Mouse (Mus musculus) frontal cortex, adult 2 months (tissue): ENCODE results near the gene Ttll7. TPM values are rescaled to one million over a fixed set of nuclear protein-coding genes. Genes with fewer than 3 reads are reported as not detected.

Experiments used
- DNase-seq, 2 experiments: peaks; one replicate each; pipeline ENCODE4 v3.0.0; 2022; ENCODE audit warnings: low spot score in 1 of 2; ENCODE audit errors: extremely low spot score in 1 of 2
- polyA plus RNA-seq: library from polyadenylated mRNA; depleted of rRNA; stranded (reverse); fragments of >200 nt; gene quantifications from 2 replicates; pipeline ENCODE4 v1.2.3, GENCODE M21; 2012; rRNA removed

Gene Ttll7
- polyA plus RNA-seq, 1 experiment: 65.3 TPM

DNA sequence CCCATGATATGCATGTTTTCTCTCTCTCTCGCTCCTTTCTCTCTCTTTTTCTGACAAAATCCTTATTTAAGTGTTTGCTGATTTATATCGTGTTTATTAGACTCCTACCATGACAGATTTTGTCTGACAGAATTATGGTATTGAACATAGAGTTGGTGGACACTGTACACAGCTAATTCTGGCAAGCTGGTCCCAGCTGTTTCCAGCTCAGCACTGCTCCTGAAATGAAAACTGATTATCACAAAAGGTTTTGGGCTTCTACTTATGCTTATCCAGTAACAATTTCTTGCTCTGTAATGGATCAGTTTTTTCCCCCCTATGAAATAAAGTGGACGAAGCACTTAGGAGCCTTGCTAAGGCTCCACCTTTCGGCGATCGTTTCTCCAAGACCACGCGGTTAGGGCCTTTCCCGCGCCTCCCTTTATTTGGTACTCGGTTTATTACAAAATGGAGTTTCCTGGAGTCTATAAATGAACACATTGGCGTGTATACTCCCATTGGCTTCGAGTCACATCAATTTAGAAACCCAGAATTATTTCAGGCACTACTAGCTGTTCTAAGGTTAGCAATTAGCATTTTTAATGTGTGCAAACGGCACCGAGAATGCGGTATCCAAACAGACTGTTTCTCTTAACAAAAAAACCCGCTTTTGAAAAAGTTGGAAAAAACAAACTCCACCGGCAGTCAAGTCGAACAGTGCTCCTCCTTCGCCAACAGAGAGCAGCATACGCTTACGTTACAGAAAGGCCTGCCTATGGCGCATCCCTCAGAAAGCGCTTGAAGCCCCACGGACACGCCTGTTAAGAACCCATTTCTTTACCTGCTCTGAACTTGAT is 141.9 kb downstream of the Ttll7 start:
- DNase-seq: peak; percentile 13 to 70

DNA sequence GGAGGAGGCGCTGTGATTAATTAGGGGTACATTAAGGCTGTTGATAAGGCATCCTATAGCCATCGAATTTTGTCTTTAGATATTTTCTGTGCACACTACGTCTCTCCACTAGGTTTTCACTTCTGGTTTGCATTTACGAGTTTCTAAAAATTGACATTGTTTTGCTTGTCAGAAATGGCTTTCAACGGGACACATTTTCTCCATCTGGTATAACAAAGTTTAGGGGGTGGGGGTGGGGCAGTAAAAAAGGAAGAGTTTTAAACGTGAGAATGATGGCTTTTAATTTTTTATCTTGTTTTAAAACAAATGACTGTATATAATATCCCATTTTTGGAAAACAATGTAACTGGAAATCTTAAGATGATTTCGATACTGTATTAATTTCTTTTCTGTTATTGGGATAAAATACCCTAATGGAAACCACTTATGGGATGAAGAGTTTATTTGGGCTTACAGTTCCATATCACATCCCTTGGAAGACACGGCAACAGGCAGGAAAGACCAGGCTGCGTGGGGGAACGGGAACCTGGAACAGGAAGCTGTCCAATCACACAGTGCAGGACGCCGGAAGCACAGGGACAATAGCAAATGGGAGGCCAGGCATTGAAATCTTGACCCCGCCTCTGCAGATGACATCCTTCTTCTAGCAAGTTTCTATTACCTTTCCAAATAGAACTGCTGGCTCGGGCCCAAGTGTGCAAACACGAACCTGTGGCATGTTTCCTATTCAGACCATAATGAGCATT is 142.7 kb downstream of the Ttll7 start:
- DNase-seq: no peak

DNA sequence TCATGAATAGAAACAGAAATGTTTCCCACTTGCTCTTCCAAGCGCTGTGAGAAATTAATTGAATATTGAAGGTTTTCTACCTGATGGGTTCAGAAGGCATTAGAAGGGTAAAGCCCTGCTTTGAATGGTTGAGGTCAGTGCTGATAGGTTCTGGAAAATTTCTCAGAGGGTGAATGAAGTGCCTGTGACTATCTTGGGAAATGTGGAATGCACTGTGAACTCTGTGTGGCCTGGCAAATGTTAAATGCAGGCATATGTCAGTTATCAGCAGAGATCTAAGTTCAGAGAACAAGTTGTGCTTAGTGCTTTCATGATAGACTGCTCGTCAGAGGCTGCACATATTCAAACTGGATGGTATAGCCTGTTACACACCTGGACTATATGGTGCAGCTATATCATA is 147.0 kb downstream of the Ttll7 start:
- no peak for DNase-seq

DNA sequence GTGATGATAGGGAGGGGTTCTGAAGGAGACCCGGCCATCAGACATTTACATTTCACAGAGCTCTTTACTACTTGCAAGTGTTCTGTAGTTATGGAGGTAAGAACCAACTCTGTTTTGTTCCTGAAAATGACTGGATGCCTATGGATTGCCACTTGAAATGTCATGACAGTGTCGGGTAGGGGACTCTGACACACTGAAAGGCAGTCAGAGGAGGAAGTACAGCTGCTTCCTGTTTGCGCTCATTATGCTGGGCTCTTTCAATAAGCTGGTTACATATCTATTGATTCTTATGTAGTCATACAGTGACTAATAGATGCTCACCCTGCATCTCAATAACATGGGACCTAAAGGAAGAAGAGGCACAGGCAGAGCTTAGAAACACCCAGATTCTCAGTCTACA is 148.8 kb downstream of the Ttll7 start:
- no peak for DNase-seq

DNA sequence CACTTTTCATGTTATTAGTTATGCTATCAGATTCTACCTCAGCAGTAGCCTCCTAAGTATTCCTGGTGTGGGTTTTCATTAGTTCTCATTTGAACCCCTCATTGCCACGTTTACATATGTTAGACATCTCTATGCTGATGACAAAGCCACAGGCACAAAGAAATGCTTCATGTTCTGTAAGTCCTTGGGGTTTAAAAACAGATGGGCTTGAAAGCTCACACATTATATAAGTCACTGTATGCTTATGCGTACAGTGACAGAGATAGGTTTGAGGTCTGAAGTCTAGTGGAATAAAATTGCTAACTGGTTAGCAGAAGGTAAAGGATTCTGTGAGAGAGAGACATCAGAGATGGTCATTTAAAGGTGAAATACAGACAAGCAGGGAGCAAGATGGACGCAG is 149.4 kb downstream of the Ttll7 start:
- DNase-seq: no peak

DNA sequence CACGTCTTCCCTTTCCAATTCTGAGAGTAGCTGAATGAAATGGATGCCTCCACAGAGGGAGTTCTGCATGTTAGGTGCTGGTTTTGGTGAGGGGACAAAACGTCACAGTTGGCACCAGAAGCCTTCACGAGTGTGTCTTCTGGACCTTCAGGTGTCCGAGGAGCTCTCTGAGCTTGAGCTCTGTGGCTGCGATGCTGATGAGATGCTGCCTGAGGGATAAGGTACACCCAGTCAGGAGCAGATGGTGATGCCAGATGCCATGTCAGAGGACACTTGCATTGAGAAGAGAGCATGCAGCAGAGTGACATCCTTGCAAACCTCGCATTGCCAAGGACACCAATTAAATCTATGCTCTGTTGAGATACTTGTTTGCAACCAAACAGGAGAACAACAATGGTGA is 164.3 kb downstream of the Ttll7 start:
- DNase-seq: no peak

DNA sequence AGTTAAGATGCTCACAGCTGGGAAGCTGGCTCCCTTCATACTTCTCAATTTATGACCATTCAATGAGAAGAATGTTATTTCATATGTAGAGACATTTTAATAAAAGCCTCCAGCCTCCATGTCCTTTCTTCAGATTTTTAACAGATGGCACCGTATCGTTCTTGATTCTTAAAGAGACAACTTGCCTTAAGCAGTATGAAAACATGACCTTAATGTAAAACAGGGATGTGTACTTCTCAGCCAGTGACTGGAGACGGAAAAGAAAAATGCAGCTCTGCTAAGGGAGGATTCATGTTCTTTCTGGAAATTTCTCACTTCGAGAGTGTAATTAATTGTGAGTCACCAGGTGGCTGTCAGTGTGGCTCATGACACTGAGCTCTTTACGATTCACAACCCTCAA is 167.3 kb downstream of the Ttll7 start:
- peak in 1 of 2 experiments; percentile 13 for DNase-seq

DNA sequence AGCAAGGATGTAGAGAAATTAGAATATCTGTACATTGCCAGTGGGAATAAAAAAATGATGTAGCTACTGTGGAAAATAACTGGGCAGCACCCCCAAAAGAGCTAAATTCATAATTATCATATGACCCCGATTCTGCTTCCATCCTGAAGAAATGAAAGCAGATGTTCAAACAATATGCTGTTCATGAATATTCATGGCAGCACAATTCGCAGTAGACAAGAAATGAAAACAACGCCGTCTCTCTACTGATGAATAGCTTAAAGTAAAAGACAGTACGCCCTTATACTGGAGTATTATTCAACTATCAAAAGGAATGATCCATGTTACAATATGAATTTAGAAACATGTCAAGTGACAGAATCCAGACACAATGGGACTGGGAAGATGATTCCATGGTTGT is 174.1 kb downstream of the Ttll7 start:
- DNase-seq: no peak

DNA sequence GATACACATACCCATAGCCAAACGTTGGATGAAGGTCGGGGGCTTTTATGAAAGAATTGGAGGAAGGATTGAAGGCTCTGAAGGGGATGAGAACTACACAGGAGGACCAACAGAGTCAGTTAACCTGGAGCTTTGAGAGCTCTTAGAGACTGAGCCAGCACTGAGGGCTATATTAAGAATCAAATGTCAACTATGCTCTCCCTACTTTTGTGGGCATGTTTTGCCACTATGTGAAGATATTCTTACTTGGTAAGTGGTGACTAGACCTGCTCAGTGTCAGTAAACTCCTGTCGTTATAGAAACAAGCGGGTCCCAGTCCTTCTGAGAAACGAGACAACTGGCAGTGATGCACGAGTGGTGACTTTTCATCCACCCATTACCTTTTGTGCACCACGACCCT is 176.2 kb downstream of the Ttll7 start:
- DNase-seq: no peak

DNA sequence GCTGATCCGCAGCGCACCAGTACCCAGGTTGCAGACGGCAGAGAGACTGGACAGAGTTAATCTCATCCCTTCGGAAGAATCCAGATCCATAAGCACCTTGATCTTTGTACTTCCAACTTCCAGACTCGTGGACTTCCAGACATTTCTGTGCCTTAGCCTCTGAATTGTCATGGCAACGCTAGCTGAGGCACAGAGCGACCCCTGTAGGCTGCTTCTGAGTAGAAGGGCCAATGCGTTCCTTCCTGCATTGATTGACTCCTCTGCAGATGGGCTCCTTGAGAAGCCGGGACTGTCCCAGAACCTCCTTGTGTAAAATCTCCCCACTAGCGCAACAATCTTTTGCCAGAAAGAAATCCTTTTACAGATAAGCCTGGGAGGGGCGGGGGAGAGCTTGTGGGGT is 177.6 kb downstream of the Ttll7 start:
- DNase-seq: no peak

DNA sequence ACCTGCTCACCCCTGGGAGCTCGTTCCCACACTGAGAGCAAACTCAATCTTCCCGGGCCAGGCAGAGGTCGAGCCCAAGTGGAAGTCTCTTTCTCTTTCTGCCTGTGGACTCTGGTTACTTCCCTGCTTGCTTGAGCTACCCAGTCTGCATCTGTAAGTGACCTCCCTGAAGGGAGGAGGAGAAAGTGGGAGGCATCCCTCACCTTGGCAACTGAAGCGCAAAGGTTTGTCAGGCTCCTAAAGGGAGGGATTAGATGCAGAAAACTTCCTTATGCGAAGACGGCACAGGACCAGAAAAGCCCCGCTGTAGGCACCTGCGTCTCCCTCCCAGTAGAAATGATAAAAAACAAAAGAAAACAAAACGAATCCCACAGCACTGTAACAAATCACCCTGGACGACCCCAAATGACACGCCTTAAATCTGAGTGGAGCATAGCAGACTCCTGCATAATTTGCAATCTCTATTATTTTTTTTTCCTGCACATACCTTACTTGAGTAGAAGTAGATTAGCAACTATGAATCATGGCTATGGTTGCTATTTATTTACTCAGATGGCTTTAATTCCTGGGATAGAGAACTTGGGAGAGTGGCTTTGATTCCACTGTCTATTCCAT is 178.2 kb downstream of the Ttll7 start:
- no peak for DNase-seq

Other genes with a start within 250 kb of the Ttll7 start
- gene Dnase2b, start 236.8 kb upstream of the Ttll7 start, polyA plus RNA-seq: not detected in 2 replicates
- not detected in 2 replicates for gene 4930503B20Rik, start 201.1 kb upstream of the Ttll7 start, polyA plus RNA-seq
- gene Samd13, start 166.8 kb upstream of the Ttll7 start, polyA plus RNA-seq: 0.48 and 0.64 TPM in 2 replicates
- gene Prkacb, start 39.4 kb upstream of the Ttll7 start, polyA plus RNA-seq: 193 and 194 TPM in 2 replicates